ENCODE assay signal across 9 mouse cellular contexts in genomic region chr11:45539459-45539858, GRCm38 (mm10).
DNase-seq lines count a peak whose midpoint lies in the region; ATAC-seq and TF ChIP-seq lines count a peak whose summit lies in the region.
"Had no signal": no experiment of that assay in that cellular context is flagged by ENCODE, and none has a peak within 500 bp of the region (broad histone marks: within the 10 kb centered on the region; RNA-seq: fewer than 3 reads in every experiment).

No protein-coding gene starts in this region.

- no peaks in the 10 kb centered on the region for H3K4me1 ChIP-seq in ES-Bruce4 (ENCODE audit: control insufficient read depth, insufficient read depth, low read length)
- H3K4me1 ChIP-seq in forebrain, embryonic 15.5 days, result no peaks in the 10 kb centered on the region
- no peaks in the 10 kb centered on the region; the same call in 1 of the 2 replicates for H3K4me1 ChIP-seq in hindbrain, embryonic 11.5 days (replicated peaks; ENCODE audit: control insufficient read depth, insufficient read depth, low read length)
- H3K4me1 ChIP-seq in lung, postnatal 0 days (ENCODE audit: insufficient read depth, low read depth, low read length), result no peaks in the 10 kb centered on the region

- peak; percentile 3 for DNase-seq in c-Kit-positive CD71-positive TER-119-positive erythroid progenitor cells, embryonic 14.5 days (ENCODE audit: low spot score)
- peak; percentile 83 for DNase-seq in hindbrain, embryonic 11.5 days (ENCODE audit: low spot score)
- DNase-seq in layer of hippocampus, adult 9-10 months (ENCODE audit: low spot score), result peak; percentile 63
- peak; percentile 75 for DNase-seq in lung, postnatal 0 days (ENCODE audit: low spot score)
- DNase-seq in right cerebral cortex, adult 18-20 months, result peak; percentile 74
- peak; percentile 67 for DNase-seq in urinary bladder, postnatal 25 days (ENCODE audit: low spot score)

- TF ChIP-seq POLR2A in ES-Bruce4 (IDR thresholded peaks at IDR 0.05; ENCODE audit: insufficient read depth, low read length), result no peak

- 46% methylated on average over 4 of the region's 4 CpGs for WGBS in forebrain, embryonic 15.5 days
- WGBS in hindbrain, embryonic 11.5 days, result 52% methylated on average over 4 of the region's 4 CpGs
- WGBS in lung, postnatal 0 days, result 37% methylated on average over 4 of the region's 4 CpGs

- no peaks in the 10 kb centered on the region for H3K36me3 ChIP-seq in ES-Bruce4 (ENCODE audit: control insufficient read depth, insufficient read depth, low read length, poor library complexity, severe bottlenecking)
- no peaks in the 10 kb centered on the region for H3K36me3 ChIP-seq in forebrain, embryonic 15.5 days
- H3K36me3 ChIP-seq in hindbrain, embryonic 11.5 days (ENCODE audit: control insufficient read depth, insufficient read depth, low read length), result no peaks in the 10 kb centered on the region
- no peaks in the 10 kb centered on the region for H3K36me3 ChIP-seq in lung, postnatal 0 days (ENCODE audit: insufficient read depth, low read length)
- H3K36me3 ChIP-seq: embryonic facial prominence, embryonic 12.5 days had no signal

- no peak for TF ChIP-seq EP300 in ES-Bruce4 (IDR thresholded peaks at IDR 0.05; ENCODE audit: insufficient read depth, low read depth, low read length)
- no peak for TF ChIP-seq EP300 in lung, postnatal 0 days (IDR thresholded peaks at IDR 0.05)

- no peak overlapping the region for H3K4me2 ChIP-seq in forebrain, embryonic 15.5 days (replicated peaks)
- no peak overlapping the region for H3K4me2 ChIP-seq in hindbrain, embryonic 11.5 days (replicated peaks; ENCODE audit: low read depth, low read length)
- H3K4me2 ChIP-seq in lung, postnatal 0 days (replicated peaks; ENCODE audit: low read depth, low read length), result no peak overlapping the region
- H3K4me2 ChIP-seq: embryonic facial prominence, embryonic 12.5 days had no signal

- H3K27ac ChIP-seq in ES-Bruce4 (ENCODE audit: insufficient read depth, low read length), result no peak overlapping the region
- H3K27ac ChIP-seq in forebrain, embryonic 15.5 days (replicated peaks), result no peak overlapping the region
- H3K27ac ChIP-seq in hindbrain, embryonic 11.5 days (ENCODE audit: low read depth, low read length), result no peak overlapping the region
- H3K27ac ChIP-seq in lung, postnatal 0 days (ENCODE audit: low read length), result no peak overlapping the region

- no peaks in the 10 kb centered on the region for H3K27me3 ChIP-seq in ES-Bruce4 (ENCODE audit: control insufficient read depth, insufficient read depth, low read length, poor library complexity, severe bottlenecking)
- H3K27me3 ChIP-seq in forebrain, embryonic 15.5 days, result no peaks in the 10 kb centered on the region
- no peaks in the 10 kb centered on the region for H3K27me3 ChIP-seq in hindbrain, embryonic 11.5 days (ENCODE audit: control insufficient read depth, insufficient read depth, low read length)
- no peaks in the 10 kb centered on the region for H3K27me3 ChIP-seq in lung, postnatal 0 days (replicated peaks; ENCODE audit: insufficient read depth, low read length)
- H3K27me3 ChIP-seq: embryonic facial prominence, embryonic 12.5 days had no signal

- ATAC-seq in forebrain, embryonic 15.5 days (replicated peaks), result peak; percentile 82
- peak; percentile 56; the same call in 1 of the 2 replicates for ATAC-seq in hindbrain, embryonic 11.5 days (ENCODE audit: low FRiP score)
- ATAC-seq in lung, postnatal 0 days, result peak; percentile 49

- no peak overlapping the region for H3K4me3 ChIP-seq in ES-Bruce4 (ENCODE audit: low read depth, low read length)
- H3K4me3 ChIP-seq in forebrain, embryonic 15.5 days, result no peak overlapping the region
- no peak overlapping the region for H3K4me3 ChIP-seq in hindbrain, embryonic 11.5 days (ENCODE audit: low read depth, low read length)
- no peak overlapping the region for H3K4me3 ChIP-seq in lung, postnatal 0 days (ENCODE audit: low read depth, low read length)
- H3K4me3 ChIP-seq: embryonic facial prominence, embryonic 12.5 days had no signal

- H3K9me3 ChIP-seq in ES-Bruce4 (replicated peaks; ENCODE audit: control insufficient read depth, insufficient read depth, low read length, poor library complexity, severe bottlenecking), result no peaks in the 10 kb centered on the region
- no peaks in the 10 kb centered on the region for H3K9me3 ChIP-seq in forebrain, embryonic 15.5 days
- H3K9me3 ChIP-seq in hindbrain, embryonic 11.5 days (ENCODE audit: control insufficient read depth, low read length), result no peaks in the 10 kb centered on the region
- no peaks in the 10 kb centered on the region for H3K9me3 ChIP-seq in lung, postnatal 0 days (ENCODE audit: low read length)
- H3K9me3 ChIP-seq: embryonic facial prominence, embryonic 12.5 days had no signal

- H3K9ac ChIP-seq in ES-Bruce4 (ENCODE audit: low read depth, poor library complexity, severe bottlenecking), result no peak overlapping the region
- H3K9ac ChIP-seq in forebrain, embryonic 15.5 days (replicated peaks), result no peak overlapping the region
- no peak overlapping the region for H3K9ac ChIP-seq in hindbrain, embryonic 11.5 days (ENCODE audit: low read depth, low read length)
- H3K9ac ChIP-seq in lung, postnatal 0 days (replicated peaks; ENCODE audit: low read depth), result no peak overlapping the region
- H3K9ac ChIP-seq: embryonic facial prominence, embryonic 12.5 days had no signal

- peak; percentile 59 for TF ChIP-seq CTCF in ES-Bruce4 (IDR thresholded peaks at IDR 0.05; ENCODE audit: low read depth, low read length)
- TF ChIP-seq CTCF in lung, postnatal 0 days (IDR thresholded peaks at IDR 0.05), result peak; percentile 86

Comparison
In these comparisons a context has a peak if more than half of its experiments do, and no peak if none do; other contexts are left out.
1. DNase-seq: peak in every context shown above with its lines; median percentile 83 in hindbrain, embryonic 11.5 days; 75 in lung, postnatal 0 days; 74 in right cerebral cortex, adult 18-20 months; 67 in urinary bladder, postnatal 25 days; 63 in layer of hippocampus, adult 9-10 months; 3 in c-Kit-positive CD71-positive TER-119-positive erythroid progenitor cells, embryonic 14.5 days.